Mouse (Mus musculus) thymus, postnatal 36 days (tissue): Measurements from ENCODE around the gene Tuba8.

ENCODE experiments used
- DNase-seq, 2 experiments: peaks; one replicate each; pipeline ENCODE4 v3.0.0; 2022; ENCODE audit warnings: mixed read lengths in 2 of 2

Tuba8 gene

DNA sequence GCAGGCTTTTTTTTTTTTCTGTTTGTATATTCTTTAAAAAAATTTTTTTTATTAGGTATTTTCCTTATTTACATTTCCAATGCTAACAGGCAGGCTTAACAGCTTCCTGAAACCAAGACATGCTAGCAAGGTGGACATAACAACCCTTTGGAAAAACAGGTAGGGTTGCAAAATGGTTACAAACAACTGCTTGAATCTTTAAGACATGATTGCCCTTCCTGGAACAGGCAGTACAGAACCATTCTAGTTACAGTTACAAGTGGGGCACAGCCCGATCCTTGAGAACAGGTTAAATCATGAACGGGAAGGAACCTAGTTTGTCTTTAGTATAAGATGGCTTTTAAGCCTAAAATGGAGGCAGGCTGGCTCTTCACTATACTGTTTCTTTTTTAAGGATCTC is 25.9 kb downstream of the Tuba8 start:
- DNase-seq = no peak

DNA sequence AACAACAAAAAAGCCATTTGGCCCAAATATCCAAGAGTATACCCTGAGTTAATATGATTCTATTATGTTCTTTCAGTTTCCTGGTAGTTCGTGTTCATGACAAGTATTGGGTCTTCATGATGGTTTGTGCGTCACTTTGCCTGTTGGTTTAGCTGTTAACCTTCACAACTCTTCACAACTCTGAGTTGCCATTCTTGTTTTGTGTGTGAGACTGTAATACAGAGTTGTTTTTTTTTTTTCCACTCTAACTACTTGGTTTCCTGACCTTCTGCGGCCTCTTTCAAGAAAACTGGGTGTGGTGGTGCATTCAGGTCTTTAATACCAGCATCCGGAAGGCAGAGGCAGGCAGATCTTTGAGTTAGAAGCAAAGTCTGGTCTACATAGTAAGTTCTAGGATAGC is 27.7 kb downstream of the Tuba8 start:
- DNase-seq = no peak

DNA sequence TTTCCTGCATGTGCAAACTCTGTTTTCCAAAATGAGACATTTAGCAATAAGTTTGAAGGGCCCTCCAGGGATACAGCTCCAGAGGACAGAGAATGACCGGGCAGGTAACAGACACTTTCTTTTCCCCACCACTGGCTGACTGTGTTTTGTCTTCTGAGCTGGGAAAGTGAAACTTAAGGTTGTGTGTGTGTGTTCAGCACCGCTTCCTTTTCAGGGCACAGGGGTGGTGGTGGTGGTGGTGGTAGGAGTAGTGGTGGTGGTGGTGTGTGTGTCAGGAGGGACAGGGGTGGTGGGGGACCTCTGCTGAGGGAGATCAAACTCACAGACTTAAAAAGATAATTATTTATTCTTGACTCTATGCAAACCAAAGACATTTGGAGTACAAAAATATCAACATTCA is 31.3 kb downstream of the Tuba8 start:
- no peak for DNase-seq

DNA sequence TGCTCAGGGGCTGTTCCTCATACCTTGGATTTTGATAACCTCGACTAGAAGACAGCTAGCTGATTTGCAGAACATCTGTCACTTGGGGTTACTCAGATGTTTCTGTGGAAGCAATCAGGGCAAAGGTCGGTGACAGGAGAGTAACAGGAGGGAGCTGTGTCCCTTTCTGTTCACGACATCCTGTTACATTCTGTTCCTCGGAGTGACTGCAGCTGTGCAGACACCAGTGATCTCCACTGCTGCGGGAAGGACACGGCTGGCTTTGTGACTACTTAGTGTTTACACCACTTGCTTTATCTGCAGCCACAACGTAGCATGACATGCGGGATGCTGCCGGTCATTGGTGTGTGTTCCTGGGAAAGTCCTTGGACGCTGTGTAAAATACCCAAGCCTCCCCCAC is 32.7 kb downstream of the Tuba8 start:
- DNase-seq = peak; percentile 51 to 64

DNA sequence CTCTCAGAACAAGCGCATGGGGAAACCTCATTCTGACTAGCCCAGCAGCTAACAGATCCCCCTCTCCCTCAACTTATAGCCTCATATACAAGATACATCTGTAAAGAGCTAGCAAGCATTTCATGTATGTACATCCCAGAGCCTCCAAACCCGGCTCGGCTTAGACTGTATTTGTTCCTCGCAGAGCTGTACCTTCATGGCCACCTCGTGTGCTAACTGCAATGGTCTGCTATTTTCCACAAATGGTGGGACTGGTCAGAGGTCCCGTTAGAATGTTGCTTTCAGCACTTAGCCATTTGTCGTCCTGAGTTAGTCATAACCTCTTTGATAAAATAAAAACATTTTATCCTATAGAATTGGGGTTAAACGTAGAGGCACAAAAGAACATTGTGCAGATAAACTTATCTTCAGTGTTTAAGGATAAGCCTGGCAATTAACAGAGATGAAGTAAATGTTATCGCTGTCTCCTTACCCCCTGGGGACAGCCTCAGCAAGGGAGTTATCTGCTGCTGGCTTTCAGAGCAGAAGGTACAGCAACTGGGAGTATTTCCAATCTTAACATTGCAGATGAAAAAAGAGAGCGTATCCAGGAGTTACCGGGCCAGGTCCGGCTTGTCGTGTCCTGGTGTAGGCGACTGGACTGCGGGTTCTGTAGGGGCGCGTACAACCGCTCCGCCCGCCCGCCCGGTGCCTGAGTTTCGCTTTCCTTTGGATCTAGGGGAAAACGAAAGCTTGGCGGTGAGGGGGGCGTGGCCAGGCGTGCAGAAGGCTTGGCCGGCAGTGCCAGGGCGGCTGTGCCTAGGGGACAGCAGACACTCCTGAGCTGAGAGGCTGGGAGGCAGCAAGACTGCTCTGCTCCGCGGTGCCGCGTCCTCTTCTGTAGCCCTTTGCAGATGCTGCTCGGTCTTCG is 34.9 kb downstream of the Tuba8 start, which contains the start of gene Usp18:
Usp18 (plus strand) TSS at position 780 of the 910 bp plus-strand sequence.
- peak; percentile 89 to 90 for DNase-seq

- DNase-seq = no peak
Observed at GRCm38 (mm10) chr6:121246037-121246361, 35.5 kb downstream of the Tuba8 start.

DNA sequence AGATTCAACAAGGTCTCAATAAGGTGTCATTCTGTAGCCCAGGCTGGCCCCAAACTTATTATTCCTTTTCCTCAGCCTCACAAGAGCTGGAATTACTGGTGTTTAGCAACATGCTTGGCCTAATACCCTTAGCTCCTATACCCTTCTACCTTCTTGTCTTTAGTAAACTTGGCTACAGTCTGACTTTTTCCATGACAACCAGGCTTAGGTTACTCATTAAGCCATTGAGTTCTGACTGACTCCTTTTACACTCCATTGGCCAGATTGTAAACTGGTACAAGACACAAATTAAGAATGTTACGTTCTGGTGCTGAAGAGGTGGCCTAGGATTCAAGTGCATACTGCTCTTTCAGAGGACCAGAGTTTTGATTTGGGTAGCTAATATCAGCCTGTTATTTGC is 39.9 kb downstream of the Tuba8 start:
- no peak for DNase-seq

GRCm38 (mm10) chr6:121251256-121251655 is 40.8 kb downstream of the Tuba8 start:
- no peak for DNase-seq

DNA sequence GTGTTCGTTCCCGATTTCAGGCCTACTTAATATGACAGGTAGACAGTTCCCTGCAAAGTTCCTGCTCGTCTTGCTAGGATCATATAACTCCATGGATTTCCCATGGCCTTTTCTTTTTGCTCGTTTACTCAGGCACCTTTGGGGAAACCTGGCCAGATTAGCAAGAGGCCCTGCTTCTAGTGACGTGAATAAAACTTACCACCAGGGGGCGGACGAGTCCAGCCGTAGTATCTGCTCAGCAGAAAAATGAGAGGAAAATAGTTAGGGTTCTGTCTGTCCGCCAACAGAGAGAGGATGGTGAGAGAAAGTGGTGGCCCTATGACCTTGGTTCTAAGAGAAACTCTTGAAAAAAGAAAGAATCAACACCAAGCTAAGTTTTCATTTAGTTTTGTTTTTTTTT is 50.1 kb downstream of the Tuba8 start:
- DNase-seq = peak; percentile 69 to 74

DNA sequence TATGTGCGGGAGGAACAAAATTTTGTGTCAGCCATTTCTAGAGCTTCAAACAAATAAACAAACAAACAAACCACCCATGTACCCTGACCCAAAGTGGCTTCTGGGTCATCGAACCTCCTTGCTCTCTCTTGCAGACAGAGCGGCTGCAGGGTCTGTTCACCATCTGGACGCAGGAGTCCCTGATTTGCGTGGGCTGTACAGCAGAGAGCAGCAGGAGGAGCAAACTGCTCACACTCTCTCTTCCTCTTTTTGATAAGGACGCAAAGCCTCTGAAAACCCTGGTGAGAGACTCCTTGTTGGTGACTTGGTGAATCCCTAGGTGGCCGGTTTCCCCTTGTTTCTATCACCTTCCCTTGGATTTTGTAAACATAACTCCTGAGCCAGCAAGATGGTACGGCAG is 50.7 kb downstream of the Tuba8 start:
- no peak for DNase-seq

GRCm38 (mm10) chr6:121262004-121262403 is 51.5 kb downstream of the Tuba8 start:
- DNase-seq = no peak

DNA sequence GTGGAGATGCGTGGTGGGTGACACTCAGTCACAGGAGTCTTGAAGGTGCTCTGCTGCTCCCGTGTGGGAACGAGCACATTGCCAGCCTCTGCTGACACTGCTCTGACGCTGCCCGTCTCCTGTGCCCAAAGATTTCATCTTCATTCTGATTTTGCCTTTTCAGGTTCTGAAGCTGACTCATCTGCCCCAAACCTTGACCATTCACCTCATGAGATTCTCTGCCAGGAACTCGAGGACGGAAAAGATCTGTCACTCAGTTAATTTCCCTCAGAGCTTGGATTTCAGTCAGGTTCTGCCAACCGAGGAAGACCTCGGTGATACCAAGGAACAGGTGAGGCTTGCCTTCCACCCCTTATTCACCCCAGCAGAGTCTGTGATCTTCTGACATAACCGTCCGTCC is 52.0 kb downstream of the Tuba8 start:
- no peak for DNase-seq

DNA sequence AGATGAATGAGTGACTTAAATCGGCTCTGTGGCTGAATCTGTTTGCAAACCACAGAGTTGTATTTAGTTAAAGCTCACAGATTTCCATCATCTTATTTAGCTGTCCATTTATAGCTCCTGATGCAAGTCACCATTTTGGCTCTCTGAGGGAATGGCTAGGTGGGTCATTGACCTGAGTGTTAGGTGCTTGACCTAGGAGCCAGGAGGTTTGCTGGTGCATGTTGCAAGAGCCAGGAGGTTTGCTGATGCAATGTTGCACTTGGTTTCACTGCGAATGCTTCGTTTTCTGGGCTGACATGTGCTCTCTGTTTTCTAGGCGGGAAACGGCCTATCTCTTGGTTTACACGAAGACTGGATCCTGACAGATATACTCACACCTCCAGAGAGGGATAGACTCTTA is 59.7 kb downstream of the Tuba8 start:
- no peak for DNase-seq

GRCm38 (mm10) chr6:121271707-121272074 is 61.2 kb downstream of the Tuba8 start:
- DNase-seq = no peak

DNA sequence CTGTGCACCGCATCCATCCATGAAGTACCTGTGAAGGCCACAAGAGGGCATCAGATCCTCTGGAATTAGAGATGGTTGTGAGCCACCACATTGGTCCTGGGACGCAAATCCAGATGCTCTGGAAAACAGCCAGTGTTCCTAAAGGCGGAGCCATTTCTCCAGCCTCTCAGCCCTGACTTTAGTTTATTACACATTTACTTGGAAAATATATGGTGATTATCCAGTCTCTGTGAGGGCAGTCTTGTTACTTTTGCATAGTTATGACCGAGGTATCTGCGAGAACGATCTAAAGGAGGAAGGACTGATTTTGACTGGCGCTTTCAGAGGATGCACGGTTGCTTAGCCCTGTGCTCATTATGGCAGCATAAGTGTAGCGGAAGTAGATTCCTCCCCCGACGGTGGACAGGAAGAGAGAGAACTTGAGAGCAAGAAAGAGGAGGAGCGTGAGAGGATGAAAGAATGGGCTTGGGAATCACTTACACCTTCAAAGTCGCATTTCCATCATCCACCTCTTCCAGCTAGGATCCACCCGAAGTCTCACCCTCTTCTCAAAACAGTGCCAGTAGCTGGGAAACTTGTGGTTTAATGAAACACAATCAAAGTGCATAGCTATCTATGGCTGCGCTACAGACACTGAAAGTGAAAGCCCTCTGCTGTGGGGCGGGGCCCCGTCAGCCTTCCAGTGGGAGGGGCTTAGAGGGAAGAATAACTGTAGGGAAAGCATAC is 61.7 kb downstream of the Tuba8 start:
- peak; percentile 82 for DNase-seq

DNA sequence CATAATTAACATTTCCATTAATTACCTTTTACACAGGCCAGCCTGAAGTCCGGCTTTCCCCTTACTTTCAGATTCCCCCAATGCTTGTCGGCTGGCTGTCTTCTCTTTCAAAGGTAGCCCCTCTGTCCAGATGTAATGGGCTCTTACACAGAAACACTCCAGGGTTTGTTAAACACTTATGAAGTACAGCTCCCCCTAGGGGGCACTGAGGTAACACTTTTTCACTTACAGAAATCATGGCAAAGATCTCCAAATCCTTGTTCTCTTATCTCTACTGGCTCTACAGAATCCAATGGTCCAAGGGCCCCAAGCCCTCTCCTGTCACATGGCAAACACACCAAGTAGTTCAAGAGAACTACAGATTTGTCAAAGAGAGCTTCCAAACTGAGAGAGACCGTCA is 63.9 kb downstream of the Tuba8 start:
- DNase-seq = peak; percentile 24 to 30
